Mouse (Mus musculus) kidney, embryonic 15.5 days (tissue): ENCODE results near the gene Setdb2. TPM values are rescaled to one million over a fixed set of nuclear protein-coding genes. Genes with fewer than 3 reads are reported as not detected.
"Not testable (repeated sequence)": the region's sequence is repeated elsewhere in the genome, so short reads cannot be mapped to it uniquely, and the experiment has no call there.

Source experiments
- ATAC-seq: fragments of 200-750 bp; cut with Nextera tagmentation; replicated peaks from 2 replicates; pipeline ENCODE4 v1.8.0; 2017; ENCODE audit warnings: moderate TSS enrichment; ENCODE audit not compliant: low FRiP score
- H3K27ac ChIP-seq: fragments of 300-500 bp; sonication (generic); 2 replicates; pipeline ENCODE4 v1.5.1; 2015; ENCODE audit warnings: mild to moderate bottlenecking, inconsistent platforms
- H3K27me3 ChIP-seq: fragments of 300-500 bp; sonication (generic); 2 replicates; pipeline ENCODE4 v1.6.1; 2015; ENCODE audit warnings: inconsistent platforms
- H3K36me3 ChIP-seq: fragments of 300-500 bp; sonication (generic); 2 replicates; pipeline ENCODE4 v1.6.1; 2015; ENCODE audit warnings: inconsistent platforms
- H3K4me1 ChIP-seq: fragments of 300-500 bp; sonication (generic); 2 replicates; pipeline ENCODE4 v1.6.1; 2015; ENCODE audit warnings: inconsistent platforms
- H3K4me2 ChIP-seq: fragments of 300-500 bp; sonication (generic); 2 replicates; pipeline ENCODE4 v1.6.1; 2015; ENCODE audit warnings: moderate library complexity, mild to moderate bottlenecking, inconsistent platforms
- H3K4me3 ChIP-seq: fragments of 300-500 bp; sonication (generic); replicated peaks from 2 replicates; pipeline ENCODE4 v1.5.1; 2015; ENCODE audit warnings: mild to moderate bottlenecking, inconsistent platforms
- H3K9ac ChIP-seq: fragments of 300-500 bp; sonication (generic); 2 replicates; pipeline ENCODE4 v1.6.1; 2015; ENCODE audit warnings: mild to moderate bottlenecking, inconsistent platforms
- H3K9me3 ChIP-seq: fragments of 300-500 bp; sonication (generic); replicated peaks from 2 replicates; pipeline ENCODE4 v1.6.1; 2016; ENCODE audit warnings: inconsistent platforms
- WGBS: fragments of 180-500 bp; shearing (Covaris S2); methylation state at CpG from one replicate; pipeline ENCODE4 v1.1.7; 2015; ENCODE audit warnings: mixed read lengths; 5-methylcytosine and 5-hydroxymethylcytosine counted together
- polyA plus RNA-seq: library from polyadenylated mRNA; unstranded; fragments of >200 nt; fragmentation: Nextera tagmentation; extraction: Ambion mirVana; gene quantifications from 2 replicates; pipeline ENCODE4 v1.2.1, GENCODE M21; 2015

The Setdb2 gene
- polyA plus RNA-seq, 1 experiment from 2014 or later: 9.8 TPM

DNA sequence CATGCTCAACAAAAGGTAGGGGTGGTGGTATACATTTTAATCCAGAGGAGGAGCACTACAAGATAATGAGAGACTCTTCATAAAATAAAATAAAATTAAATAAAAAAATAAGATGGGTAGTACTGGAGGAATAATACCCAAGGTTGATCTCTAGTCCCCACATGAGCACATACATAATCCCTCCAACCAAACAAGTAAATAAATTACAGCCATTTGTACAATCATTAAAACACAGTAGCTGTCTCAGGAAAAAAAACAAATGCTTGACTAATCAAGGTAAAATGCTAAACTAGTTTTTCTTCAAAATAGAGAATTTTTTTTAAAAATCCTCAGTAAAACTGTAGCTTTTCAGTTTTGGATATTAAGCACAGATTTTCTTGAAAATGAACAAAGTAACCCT, 5.5 kb downstream of the Setdb2 start:
- H3K4me3 ChIP-seq: no peak overlapping the region
- H3K4me2 ChIP-seq: no peak overlapping the region
- no peak for ATAC-seq
- peaks cover 9% of the 10 kb centered on the region for H3K4me1 ChIP-seq
- 0 out of 2 replicates have a peak, but pooled peaks cover 4% of the 10 kb centered on the region for H3K36me3 ChIP-seq
- H3K27ac ChIP-seq: no peak overlapping the region
- H3K9ac ChIP-seq: no peak overlapping the region
- H3K9me3 ChIP-seq: no peaks in the 10 kb centered on the region
- H3K27me3 ChIP-seq: no peaks in the 10 kb centered on the region

GRCm38 (mm10) chr14:59433902-59434301, 6.8 kb downstream of the Setdb2 start:
- H3K4me2 ChIP-seq: no peak overlapping the region
- ATAC-seq: no peak
- H3K9me3 ChIP-seq: no peaks in the 10 kb centered on the region
- H3K36me3 ChIP-seq: 0 out of 2 replicates have a peak, but pooled peaks cover 5% of the 10 kb centered on the region
- no peak overlapping the region for H3K27ac ChIP-seq
- 56% methylated on average over 2 of the region's 2 CpGs for WGBS
- no peaks in the 10 kb centered on the region for H3K4me1 ChIP-seq
- no peak overlapping the region for H3K9ac ChIP-seq
- H3K27me3 ChIP-seq: no peaks in the 10 kb centered on the region
- H3K4me3 ChIP-seq: no peak overlapping the region

DNA sequence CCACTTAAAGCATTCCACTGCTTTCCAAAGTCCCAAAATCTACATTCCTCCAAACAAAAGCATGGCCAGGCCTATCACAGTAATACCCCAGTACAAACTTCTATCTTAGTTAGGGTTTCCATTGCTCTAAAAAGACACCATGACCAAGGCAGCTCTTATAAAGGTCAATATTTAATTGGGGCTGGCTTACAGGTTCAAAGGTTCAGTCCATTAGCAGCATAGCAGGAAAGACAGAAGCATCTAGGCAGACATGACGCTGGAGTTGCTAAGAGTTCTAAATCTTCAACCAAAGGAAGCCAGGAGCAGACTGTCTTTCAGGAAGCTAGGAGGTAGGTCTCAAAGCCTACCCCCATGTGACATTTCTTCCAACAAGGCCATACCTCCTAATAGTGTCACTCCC, 10.1 kb downstream of the Setdb2 start:
- no peak overlapping the region for H3K9ac ChIP-seq
- H3K9me3 ChIP-seq: no peaks in the 10 kb centered on the region
- ATAC-seq: no peak
- H3K4me1 ChIP-seq: no peaks in the 10 kb centered on the region
- WGBS: 80% methylated on average over 1 of the region's 1 CpGs
- H3K27ac ChIP-seq: no peak overlapping the region
- H3K36me3 ChIP-seq: 0 out of 2 replicates have a peak, but pooled peaks cover 3% of the 10 kb centered on the region
- H3K4me2 ChIP-seq: no peak overlapping the region
- H3K4me3 ChIP-seq: no peak overlapping the region
- no peaks in the 10 kb centered on the region for H3K27me3 ChIP-seq

DNA sequence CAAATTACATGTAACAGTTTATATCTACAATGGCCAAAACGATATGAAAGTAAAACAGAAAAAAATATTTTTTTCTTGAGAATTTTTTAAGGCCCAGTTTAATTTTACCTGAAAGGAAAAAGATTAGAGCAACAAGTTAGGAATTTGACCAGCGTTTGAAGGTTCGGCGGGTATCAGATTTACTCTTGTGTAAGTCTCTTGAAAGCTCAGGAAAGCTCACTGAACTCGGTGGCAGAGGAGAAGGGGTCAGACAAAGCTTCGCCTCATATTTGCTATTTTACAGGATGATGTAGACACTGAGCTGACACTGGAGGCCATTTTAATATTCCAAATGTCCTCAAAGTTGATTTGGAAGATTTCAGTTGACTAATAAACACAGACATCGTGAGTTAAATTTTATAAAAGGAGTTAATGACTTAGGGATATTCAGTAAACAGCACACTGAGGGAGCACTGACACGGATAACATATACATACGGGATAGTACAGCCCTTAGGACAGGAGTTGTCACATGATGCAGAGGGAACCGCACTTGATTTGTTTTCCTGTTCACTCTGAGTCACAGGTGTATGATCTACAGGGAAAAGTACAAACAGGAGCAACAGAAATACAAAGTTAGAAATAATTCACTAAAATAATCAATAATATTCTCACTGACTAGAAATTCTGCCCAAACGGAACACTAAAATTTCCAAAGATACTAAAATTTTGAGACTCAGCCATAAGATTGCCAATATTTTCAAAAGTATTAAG, 17.6 kb downstream of the Setdb2 start:
- Histone ChIP-seq H3K4me3 (no peak overlapping the region), H3K27me3 (no peaks in the 10 kb centered on the region), H3K9ac (no peak overlapping the region), H3K4me1 (no peaks in the 10 kb centered on the region), H3K4me2 (no peak overlapping the region), H3K27ac (no peak overlapping the region), H3K36me3 (peaks cover 3% of the 10 kb centered on the region; the same call in 1 of the 2 replicates), H3K9me3 (no peaks in the 10 kb centered on the region)
- WGBS: 56% methylated on average over 11 of the region's 11 CpGs
- no peak for ATAC-seq

- H3K4me3 ChIP-seq: no peak overlapping the region
- no peaks in the 10 kb centered on the region for H3K9me3 ChIP-seq
- no peak overlapping the region for H3K4me2 ChIP-seq
- peaks cover 32% of the 10 kb centered on the region; the same call in 1 of the 2 replicates for H3K36me3 ChIP-seq
- whole genome bisulfite sequencing: 91% methylated on average over 4 of the region's 4 CpGs
- no peak for ATAC-seq
- H3K9ac ChIP-seq: no peak overlapping the region
- no peaks in the 10 kb centered on the region for H3K4me1 ChIP-seq
- H3K27ac ChIP-seq: no peak overlapping the region
- H3K27me3 ChIP-seq: no peaks in the 10 kb centered on the region
Measured at GRCm38 (mm10) chr14:59418171-59418570, 22.5 kb downstream of the Setdb2 start.

GRCm38 (mm10) chr14:59414979-59415378, 25.7 kb downstream of the Setdb2 start:
- WGBS: 99% methylated on average over 2 of the region's 2 CpGs
- not testable (repeated sequence) for H3K4me1 ChIP-seq

GRCm38 (mm10) chr14:59396999-59397398, 43.7 kb downstream of the Setdb2 start:
- Histone ChIP-seq H3K27ac (no peak overlapping the region), H3K27me3 (no peaks in the 10 kb centered on the region), H3K4me1 (no peaks in the 10 kb centered on the region), H3K36me3 (peaks cover 8% of the 10 kb centered on the region), H3K9me3 (no peaks in the 10 kb centered on the region), H3K9ac (no peak overlapping the region), H3K4me3 (no peak overlapping the region), H3K4me2 (no peak overlapping the region)
- no peak for ATAC-seq
- WGBS: 71% methylated on average over 2 of the region's 2 CpGs

More at GRCm38 (mm10) chr14:59414979-59415378, 25.7 kb downstream of the Setdb2 start:
- H3K27me3 ChIP-seq, H3K9ac ChIP-seq, ATAC-seq, H3K4me3 ChIP-seq, H3K9me3 ChIP-seq, H3K4me2 ChIP-seq, H3K27ac ChIP-seq: not testable (repeated sequence)
- H3K36me3 ChIP-seq: peaks cover 39% of the 10 kb centered on the region

GRCm38 (mm10) chr14:59395281-59395680, 45.4 kb downstream of the Setdb2 start, which contains the start of gene Phf11c:
TSS of gene Phf11c (minus strand) at chr14:59395381.
- WGBS: 92% methylated on average over 3 of the region's 3 CpGs
- no peak within 1 kb of the TSS for H3K4me3 ChIP-seq
- no peaks in the 10 kb centered on the region for H3K27me3 ChIP-seq
- H3K9ac ChIP-seq: no peak within 1 kb of the TSS
- ATAC-seq: no peak
- H3K4me2 ChIP-seq: no peak within 1 kb of the TSS
- H3K9me3 ChIP-seq: no peaks in the 10 kb centered on the region
- no peaks in the 10 kb centered on the region for H3K4me1 ChIP-seq
- no peak within 1 kb of the TSS for H3K27ac ChIP-seq
- H3K36me3 ChIP-seq: no peaks in the 10 kb centered on the region

DNA sequence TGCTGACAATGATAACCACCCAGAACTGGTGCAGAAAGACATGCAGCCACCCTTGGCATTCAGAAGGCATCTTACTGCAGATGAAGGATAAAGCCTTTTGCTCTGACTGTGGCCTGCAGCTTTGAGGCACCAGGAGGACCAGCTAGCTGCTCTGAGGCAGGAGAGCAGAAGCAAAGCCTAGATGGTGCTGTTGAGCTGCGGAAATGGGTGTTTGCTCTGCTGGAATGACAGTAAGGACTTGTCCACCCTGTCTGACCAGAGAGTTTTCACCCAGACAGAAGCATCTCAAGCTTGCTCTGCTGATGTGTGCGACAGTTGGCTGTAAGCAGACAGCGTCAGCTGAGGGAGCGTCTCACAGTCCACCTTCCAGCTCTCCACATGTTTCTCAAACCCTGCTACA, 50.5 kb downstream of the Setdb2 start:
- WGBS: 60% methylated on average over 4 of the region's 4 CpGs
- H3K9me3 ChIP-seq, H3K4me2 ChIP-seq, H3K36me3 ChIP-seq, H3K27me3 ChIP-seq, H3K27ac ChIP-seq, H3K9ac ChIP-seq, ATAC-seq, H3K4me3 ChIP-seq, H3K4me1 ChIP-seq: not testable (repeated sequence)

GRCm38 (mm10) chr14:59389532-59389931, 51.2 kb downstream of the Setdb2 start:
- WGBS: 76% methylated on average over 1 of the region's 1 CpGs
- H3K4me1 ChIP-seq: no peaks in the 10 kb centered on the region
- no peaks in the 10 kb centered on the region for H3K36me3 ChIP-seq
- no peak overlapping the region for H3K9ac ChIP-seq
- no peaks in the 10 kb centered on the region for H3K27me3 ChIP-seq
- no peak overlapping the region for H3K4me2 ChIP-seq
- no peak overlapping the region for H3K27ac ChIP-seq
- ATAC-seq: no peak
- no peaks in the 10 kb centered on the region for H3K9me3 ChIP-seq
- no peak overlapping the region for H3K4me3 ChIP-seq

DNA sequence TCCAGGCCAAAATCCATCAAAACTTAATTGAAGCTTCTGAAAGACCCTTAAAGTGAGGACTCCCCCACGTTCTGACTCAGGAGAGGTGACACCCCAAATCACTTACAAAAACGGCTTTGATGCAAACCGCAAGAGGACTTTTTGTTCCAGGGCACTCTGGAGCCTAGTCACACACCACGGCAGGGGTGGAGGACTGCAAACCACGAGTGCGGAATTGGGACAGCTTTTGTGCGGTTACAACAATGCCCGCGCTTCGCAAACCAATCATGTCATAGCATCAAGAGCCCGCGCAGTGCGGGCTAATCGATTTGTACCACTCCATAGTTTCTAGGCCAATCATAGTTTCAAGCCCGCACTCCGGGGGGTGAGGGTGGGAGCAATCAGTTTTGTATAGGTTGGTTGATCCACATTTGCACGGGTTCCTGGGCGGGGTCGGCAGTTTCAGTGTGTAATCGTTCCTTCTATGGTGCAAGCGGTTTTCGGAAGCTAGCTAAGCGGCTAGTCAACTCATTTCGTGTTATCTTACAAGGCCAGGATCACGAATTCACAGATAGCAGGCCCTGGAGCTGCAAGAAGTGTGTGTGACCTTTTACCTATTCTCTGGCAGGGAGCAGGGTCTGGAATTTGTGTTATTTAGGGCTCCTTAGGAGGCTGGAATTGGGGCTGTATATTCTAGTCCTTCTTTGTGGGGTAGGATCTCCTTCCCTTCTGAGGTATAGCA, 70.2 kb downstream of the Setdb2 start:
- Histone ChIP-seq H3K36me3 (no peaks in the 10 kb centered on the region), H3K27ac (no peak overlapping the region), H3K4me2 (no peak overlapping the region), H3K9ac (no peak overlapping the region), H3K4me3 (no peak overlapping the region), H3K27me3 (no peaks in the 10 kb centered on the region), H3K4me1 (no peaks in the 10 kb centered on the region), H3K9me3 (no peaks in the 10 kb centered on the region; the same call in 1 of the 2 replicates)
- WGBS: 93% methylated on average over 25 of the region's 25 CpGs
- no peak for ATAC-seq

DNA sequence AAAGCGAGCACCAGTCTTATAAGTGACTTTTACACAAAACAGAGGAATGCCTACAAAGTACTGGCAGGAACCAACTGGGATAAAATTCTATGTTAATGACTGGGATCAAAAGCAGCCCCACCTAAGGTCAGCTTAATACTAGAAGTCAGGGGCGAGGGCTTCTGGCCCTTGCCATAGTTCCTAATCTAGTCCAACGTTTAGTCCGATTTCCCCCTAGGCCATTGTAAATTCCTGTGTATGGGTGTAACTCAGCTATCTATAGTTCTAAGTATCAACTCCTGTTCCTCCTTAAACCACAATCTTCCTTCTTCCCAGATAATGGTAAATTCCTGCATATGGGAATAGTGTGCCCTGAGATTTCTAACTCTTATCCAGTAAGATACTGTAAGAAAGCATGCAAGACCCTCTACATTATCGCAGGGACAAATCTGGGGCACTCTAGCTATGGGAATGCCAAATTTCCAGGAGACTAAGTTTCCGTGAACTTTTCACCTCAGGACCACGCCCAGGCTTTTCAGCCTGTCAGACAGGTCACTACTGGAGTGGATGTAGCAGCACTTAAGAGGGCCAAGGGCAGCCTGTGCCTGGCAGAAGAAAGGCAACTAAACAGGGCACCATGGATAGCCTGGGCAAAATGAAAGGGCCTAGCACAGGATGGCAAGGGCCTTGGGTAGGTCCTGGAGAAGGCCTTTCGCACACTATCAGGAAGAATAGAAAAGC, 74.1 kb downstream of the Setdb2 start:
- ATAC-seq: no peak
- H3K4me1 ChIP-seq: no peaks in the 10 kb centered on the region
- no peaks in the 10 kb centered on the region; the same call in 1 of the 2 replicates for H3K9me3 ChIP-seq
- no peak overlapping the region for H3K27ac ChIP-seq
- H3K9ac ChIP-seq: no peak overlapping the region
- no peak overlapping the region for H3K4me2 ChIP-seq
- no peak overlapping the region for H3K4me3 ChIP-seq
- no peaks in the 10 kb centered on the region for H3K36me3 ChIP-seq
- H3K27me3 ChIP-seq: no peaks in the 10 kb centered on the region
- WGBS: 80% methylated on average over 8 of the region's 8 CpGs
